Mouse (Mus musculus) liver, embryonic 16.5 days (tissue): ENCODE measurements around the gene Opn1sw. TPM values are rescaled to one million over a fixed set of nuclear protein-coding genes. Genes with fewer than 3 reads are reported as not detected.

Experiments
- microRNA-seq: library from miRNA; unstranded; fragments of <30 nt; microRNA quantifications from one replicate; pipeline ENCODE4, GENCODE M21; 2016
- polyA plus RNA-seq: library from polyadenylated mRNA; unstranded; fragments of >200 nt; fragmentation: Nextera tagmentation; extraction: Ambion mirVana; gene quantifications from 2 replicates; pipeline ENCODE4 v1.2.1, GENCODE M21; 2015

Opn1sw gene
- polyA plus RNA-seq, 1 experiment from 2014 or later: 0.07 TPM

Small RNAs within 50 kb of the gene (microRNA-seq; reads per million reads assigned to microRNA genes)
- gene Gm26220 (not detected), gene Gm44354 (not detected)

Other genes starting within 250 kb of the Opn1sw start
- 8.8 and 8.9 TPM in 2 replicates for gene Rbm28, start 223.5 kb downstream of the Opn1sw start, polyA plus RNA-seq
- 0.04 TPM in 1 of 2 replicates, not detected in the other for gene Prrt4, start 208.9 kb downstream of the Opn1sw start, polyA plus RNA-seq
- 8.4 and 10.0 TPM in 2 replicates for gene Impdh1, start 172.1 kb downstream of the Opn1sw start, polyA plus RNA-seq
- 26.1 and 32.4 TPM in 2 replicates for gene Hilpda, start 116.0 kb downstream of the Opn1sw start, polyA plus RNA-seq
- 0.09 and 0.13 TPM in 2 replicates for gene Fam71f2, start 108.9 kb downstream of the Opn1sw start, polyA plus RNA-seq
- gene Fam71f1, start 69.3 kb downstream of the Opn1sw start, polyA plus RNA-seq: not detected in 2 replicates
- gene Calu, start 40.4 kb downstream of the Opn1sw start, polyA plus RNA-seq: 105 and 109 TPM in 2 replicates
- gene Ccdc136, start 7.8 kb upstream of the Opn1sw start, polyA plus RNA-seq: 0.09 and 0.34 TPM in 2 replicates
- gene Flnc, start 44.8 kb upstream of the Opn1sw start, polyA plus RNA-seq: 0.57 and 1.1 TPM in 2 replicates
- 117 and 122 TPM in 2 replicates for gene Atp6v1f, start 79.2 kb upstream of the Opn1sw start, polyA plus RNA-seq
- 0.13 TPM in 1 of 2 replicates, not detected in the other for gene Atp6v1fnb, start 83.0 kb upstream of the Opn1sw start, polyA plus RNA-seq
- gene Kcp, start 119.5 kb upstream of the Opn1sw start, polyA plus RNA-seq: 1.8 and 2.8 TPM in 2 replicates
- gene Irf5, start 138.2 kb upstream of the Opn1sw start, polyA plus RNA-seq: 10.3 and 11.4 TPM in 2 replicates
- 28.9 and 30.4 TPM in 2 replicates for gene Tnpo3, start 221.4 kb upstream of the Opn1sw start, polyA plus RNA-seq